Mouse (Mus musculus) lung, postnatal 25 days (tissue): ENCODE measurements around the gene Ttc41.

Experiments
- DNase-seq: peaks from one replicate; pipeline ENCODE4 v3.0.0; 2022; ENCODE audit warnings: low spot score

Ttc41 gene

DNA sequence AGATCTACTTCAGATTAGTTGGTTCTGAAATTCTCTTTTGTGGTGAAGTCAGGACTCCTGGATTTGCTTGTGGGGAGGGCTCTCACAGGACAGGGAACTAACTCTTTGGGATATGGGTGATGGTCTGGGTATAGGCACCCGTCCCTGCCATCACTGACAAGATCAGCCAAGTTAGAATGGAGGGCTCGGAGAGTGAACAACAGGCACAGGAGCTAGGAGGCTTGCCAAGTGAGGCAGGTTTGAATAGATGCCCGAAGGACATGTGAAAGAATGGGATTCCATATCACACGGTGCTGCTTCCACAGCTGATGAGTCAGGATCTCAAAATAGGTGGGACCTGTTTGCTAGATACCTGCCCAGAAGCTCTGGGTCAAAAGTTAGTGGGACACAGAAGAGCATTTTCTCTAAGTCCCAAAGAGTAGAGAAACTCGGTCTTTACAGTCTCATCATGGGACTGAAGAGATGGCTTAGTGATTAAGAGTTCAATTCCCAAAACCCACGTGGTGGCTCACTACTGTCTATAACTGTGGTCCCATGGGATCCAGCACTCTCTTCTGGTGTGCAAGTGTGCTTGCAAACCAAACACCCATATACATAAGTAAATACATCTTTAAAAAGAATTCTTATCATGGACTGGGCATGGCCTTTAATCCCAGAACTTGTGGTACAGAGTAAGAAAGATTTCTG lies 50.3 kb downstream of the Ttc41 start:
- no peak for DNase-seq

- DNase-seq, result no peak
Observed at GRCm38 (mm10) chr10:86757724-86758123, 52.1 kb downstream of the Ttc41 start.

- DNase-seq, result no peak
Observed at GRCm38 (mm10) chr10:86758211-86758610, 52.6 kb downstream of the Ttc41 start.

GRCm38 (mm10) chr10:86761236-86761635 lies 55.6 kb downstream of the Ttc41 start:
- DNase-seq, result no peak

DNA sequence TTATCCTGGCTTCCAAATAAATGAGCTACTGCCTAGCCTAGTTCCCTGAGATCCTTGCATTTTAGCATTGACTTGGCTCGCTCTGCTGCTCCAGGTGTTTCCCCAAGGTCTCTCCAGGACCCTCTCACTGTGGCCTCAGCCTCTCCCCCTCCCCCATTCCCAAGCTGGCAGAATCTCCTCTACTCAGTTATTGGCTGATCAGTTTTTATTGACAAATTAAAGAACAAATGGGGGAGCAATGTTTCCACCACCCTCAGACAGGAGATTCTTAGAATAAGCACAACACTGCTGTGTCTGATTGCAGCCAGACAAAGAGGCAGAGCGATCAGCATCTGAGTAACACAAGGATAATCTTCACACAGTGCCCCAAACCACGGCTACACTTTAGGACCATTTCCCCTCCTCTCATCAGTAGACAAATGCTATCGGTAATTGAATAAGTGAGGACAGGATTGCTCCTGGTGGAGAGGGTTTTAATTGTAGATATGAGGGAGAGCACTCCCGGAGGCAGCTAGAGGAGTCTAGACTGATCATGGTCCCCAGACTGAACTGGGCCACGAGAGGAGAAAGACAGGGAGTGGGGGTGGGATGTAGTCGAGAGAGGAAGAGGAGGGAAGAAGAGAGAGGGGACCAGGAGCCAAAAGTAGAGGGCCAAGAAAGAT lies 56.2 kb downstream of the Ttc41 start:
- DNase-seq, result no peak

- DNase-seq, result no peak
Observed at GRCm38 (mm10) chr10:86762384-86762730, 56.7 kb downstream of the Ttc41 start.

- no peak for DNase-seq
Observed at GRCm38 (mm10) chr10:86763672-86764071, 58.1 kb downstream of the Ttc41 start, which contains the start of gene Gm49358. TSS of gene Gm49358 (plus strand) at chr10:86763972.

GRCm38 (mm10) chr10:86765344-86765966 lies 59.8 kb downstream of the Ttc41 start:
- no peak for DNase-seq

GRCm38 (mm10) chr10:86769216-86769615 lies 63.6 kb downstream of the Ttc41 start:
- DNase-seq, result no peak

GRCm38 (mm10) chr10:86769797-86770196 lies 64.2 kb downstream of the Ttc41 start:
- no peak for DNase-seq

DNA sequence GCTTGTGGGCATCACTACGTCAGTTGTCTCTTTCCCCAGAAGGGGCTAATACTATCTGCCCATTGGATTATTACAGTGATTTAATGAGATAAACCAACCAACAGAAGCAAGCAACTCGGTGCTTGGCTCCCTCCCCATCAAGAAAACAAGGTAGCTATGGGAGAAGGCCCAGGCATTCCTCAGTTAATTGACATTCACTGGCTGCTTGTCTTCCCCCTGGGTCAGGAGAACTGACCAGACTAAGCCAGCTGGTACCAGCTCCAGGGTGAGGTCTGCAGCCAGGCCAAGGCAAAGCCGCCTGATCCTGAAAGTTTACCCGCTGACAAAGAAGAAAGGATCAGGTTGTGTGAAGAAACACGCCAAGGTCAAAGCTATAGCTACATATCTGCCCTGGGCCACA lies 66.1 kb downstream of the Ttc41 start:
- DNase-seq, result no peak

- no peak for DNase-seq
Observed at GRCm38 (mm10) chr10:86772231-86772631, 66.6 kb downstream of the Ttc41 start.

DNA sequence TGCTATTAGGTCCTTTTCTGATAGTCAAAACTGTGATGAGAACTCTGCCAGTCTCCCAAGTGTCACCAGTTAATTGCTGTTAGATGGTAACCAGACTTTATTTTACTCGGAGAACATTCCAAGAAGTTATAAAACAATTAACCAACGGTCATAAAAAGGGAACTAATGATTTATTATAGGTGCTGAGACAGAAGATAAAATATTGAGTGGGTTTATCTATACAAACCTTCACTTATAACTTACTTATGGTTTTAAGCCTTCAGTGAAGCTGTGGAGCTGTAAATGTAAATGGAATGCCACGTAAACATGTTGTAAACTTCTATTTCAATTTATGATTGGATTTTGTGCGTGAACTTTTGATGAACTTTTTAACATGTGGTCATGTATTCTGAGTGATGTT lies 67.7 kb downstream of the Ttc41 start:
- no peak for DNase-seq

DNA sequence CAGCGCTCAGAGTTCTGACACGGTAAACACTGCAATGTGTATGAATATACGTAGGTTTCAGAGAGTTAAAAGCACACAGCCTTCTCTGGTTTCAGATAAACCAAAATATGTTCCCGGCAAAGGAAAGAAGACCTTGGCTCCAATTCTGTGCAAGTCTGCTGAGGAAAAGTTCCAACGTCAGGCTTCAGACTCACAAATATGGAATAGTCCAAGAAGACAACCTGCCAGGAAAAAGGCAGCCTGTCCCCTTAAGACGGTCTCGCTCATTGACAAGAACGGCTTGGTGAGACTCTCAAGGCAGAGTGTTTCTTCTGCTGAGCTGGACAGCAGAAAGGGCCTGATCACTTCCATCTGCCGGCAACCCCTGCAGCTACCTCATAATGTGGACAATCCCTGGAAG lies 70.7 kb downstream of the Ttc41 start:
- DNase-seq, result no peak

GRCm38 (mm10) chr10:86777614-86778319 lies 72.2 kb downstream of the Ttc41 start:
- no peak for DNase-seq

DNA sequence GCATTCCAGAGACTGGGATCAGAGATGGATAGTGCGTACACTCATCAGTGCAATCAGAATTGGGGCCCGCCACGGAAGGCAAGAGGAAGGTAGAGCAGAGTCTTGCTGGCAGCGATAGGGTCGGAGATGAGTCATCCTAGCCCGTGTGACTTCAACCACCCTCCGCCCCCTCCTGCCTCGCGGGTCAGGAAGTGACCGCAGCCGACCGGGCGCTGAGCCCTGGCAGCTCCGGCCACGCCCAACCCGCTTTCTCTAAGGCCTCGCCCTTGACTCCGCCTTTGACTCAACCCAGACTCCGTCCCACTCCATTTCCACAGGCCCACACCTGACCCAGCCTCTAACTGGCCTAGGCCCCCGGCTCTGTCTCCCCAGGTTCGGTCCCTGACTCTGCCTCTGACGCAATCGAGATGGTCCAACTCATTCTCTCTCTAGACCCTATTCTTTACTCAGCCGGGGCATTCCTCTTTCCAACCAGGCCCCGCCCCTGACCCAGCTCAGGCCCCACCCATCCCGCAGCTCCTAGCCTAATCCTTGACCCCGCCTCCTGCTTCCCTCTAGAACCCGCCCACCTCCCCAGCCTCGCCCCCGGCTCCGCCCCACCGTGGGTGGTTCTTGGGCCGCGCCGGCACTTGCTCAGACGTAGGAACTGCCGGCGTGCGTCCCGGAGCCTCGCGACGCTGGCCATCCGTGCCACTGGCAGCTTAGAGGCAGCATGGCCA lies 72.9 kb downstream of the Ttc41 start, which contains the start of gene Nt5dc3:
TSS of gene Nt5dc3 (plus strand) at position 608 of the 719 bp plus-strand sequence.
- peak; percentile 98 for DNase-seq

GRCm38 (mm10) chr10:86779117-86779755 lies 73.6 kb downstream of the Ttc41 start:
- no peak for DNase-seq

DNA sequence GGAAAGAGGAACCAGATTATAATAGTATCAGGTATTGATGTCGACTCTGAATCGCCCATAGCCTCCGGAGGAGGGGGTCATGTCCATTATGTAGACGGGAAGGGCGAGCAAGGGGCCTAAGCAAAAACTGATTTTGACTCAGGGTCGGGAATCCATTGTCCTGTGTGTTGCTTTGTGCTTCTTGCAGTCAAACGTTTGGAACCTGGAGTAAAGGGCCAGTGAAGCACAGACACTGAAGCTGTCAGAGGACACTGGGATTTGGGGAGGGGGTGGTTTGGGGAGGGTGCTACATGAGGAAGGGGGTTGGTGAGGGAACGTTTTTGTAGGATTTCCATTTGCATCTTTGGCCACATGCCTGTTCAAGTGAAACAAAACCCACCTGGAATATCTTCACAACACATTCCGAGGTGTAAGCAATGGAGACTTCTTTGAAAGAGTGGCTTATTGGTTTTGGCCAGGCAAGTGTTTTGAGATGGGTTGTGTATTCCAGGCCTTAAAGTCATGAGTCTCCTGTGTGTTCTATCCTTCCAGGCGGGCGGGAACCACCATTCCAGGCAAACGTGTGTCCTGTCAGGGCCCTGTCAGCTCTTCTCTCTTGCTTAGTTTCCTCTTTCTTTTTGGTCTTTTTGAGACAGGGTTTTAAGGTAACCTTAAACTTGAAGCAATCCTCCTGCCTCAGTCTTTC lies 74.3 kb downstream of the Ttc41 start:
- no peak for DNase-seq

DNA sequence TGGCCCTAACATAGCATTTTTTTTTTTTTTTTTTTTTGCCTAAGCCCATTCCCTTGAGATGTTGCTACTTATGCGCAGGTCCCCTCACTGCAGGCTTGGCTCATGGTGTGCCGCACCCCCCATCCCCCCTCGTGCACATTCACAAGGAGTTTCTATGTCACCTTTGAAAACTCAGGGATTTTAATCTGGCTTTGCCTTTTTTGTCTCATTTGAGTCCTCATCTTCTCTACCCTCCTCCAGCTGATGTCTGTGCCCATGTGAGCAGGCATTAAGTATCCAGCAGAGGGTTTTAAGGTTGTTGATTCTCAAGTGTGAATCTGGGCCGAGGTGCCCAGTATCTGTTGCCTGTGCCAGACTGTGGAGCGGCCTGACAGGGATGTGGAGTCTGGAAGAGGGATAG lies 76.0 kb downstream of the Ttc41 start:
- no peak for DNase-seq

GRCm38 (mm10) chr10:86782656-86783055 lies 77.0 kb downstream of the Ttc41 start:
- no peak for DNase-seq

GRCm38 (mm10) chr10:86783561-86783960 lies 78.0 kb downstream of the Ttc41 start:
- DNase-seq, result no peak
